Mouse (Mus musculus) granulocyte monocyte progenitor cell, adult 5-6 weeks (primary cell): ENCODE data around the gene Mum1. TPM values are rescaled to one million over a fixed set of nuclear protein-coding genes. Genes with fewer than 3 reads are reported as not detected.
"Not testable (repeated sequence)": the region's sequence is repeated elsewhere in the genome, so short reads cannot be mapped to it uniquely, and the experiment has no call there.

Source experiments
- ATAC-seq: replicated peaks from 2 replicates; pipeline ENCODE4 v1.8.0; 2016; ENCODE audit warnings: mild to moderate bottlenecking, moderate TSS enrichment, inconsistent platforms; ENCODE audit not compliant: poor library complexity, severe bottlenecking
- total RNA-seq, 2 experiments: library from RNA; stranded (forward) in 1 of 2; stranded (reverse) in 1 of 2; fragments of 200-712, 200-1000 nt in 1 of 2; fragments of >200 nt in 1 of 2; fragmentation: Nextera tagmentation in 1 of 2; gene quantifications; 2 replicates each; pipeline ENCODE4 v1.2.3; 2014 to 2017

Gene Mum1
- total RNA-seq, 2 experiments from 2014 or later, result 31.0 to 53.1 TPM

GRCm38 (mm10) chr10:80207201-80207600 is 19.0 kb upstream of the Mum1 start:
- no peak for ATAC-seq

- no peak for ATAC-seq
Observed at GRCm38 (mm10) chr10:80207676-80208075, 18.6 kb upstream of the Mum1 start.

GRCm38 (mm10) chr10:80208248-80208647 is 18.0 kb upstream of the Mum1 start:
- no peak for ATAC-seq

- no peak for ATAC-seq
Observed at GRCm38 (mm10) chr10:80208841-80209371, 17.3 kb upstream of the Mum1 start.

GRCm38 (mm10) chr10:80211547-80212103 is 14.6 kb upstream of the Mum1 start:
- ATAC-seq, result not testable (repeated sequence)

GRCm38 (mm10) chr10:80215048-80215772 is 11.0 kb upstream of the Mum1 start:
- ATAC-seq, result peak; percentile 59

GRCm38 (mm10) chr10:80220676-80221075 is 5.6 kb upstream of the Mum1 start:
- no peak for ATAC-seq

GRCm38 (mm10) chr10:80223137-80223536 is 3.1 kb upstream of the Mum1 start:
- not testable (repeated sequence) for ATAC-seq

- no peak for ATAC-seq
Observed at GRCm38 (mm10) chr10:80226071-80226415, 191 bp upstream of the Mum1 start.

GRCm38 (mm10) chr10:80227166-80227539 is 919 bp downstream of the Mum1 start:
- 0 out of 2 replicates have a peak, but pooled peaks have one; percentile 2 for ATAC-seq

- ATAC-seq, result no peak
Observed at GRCm38 (mm10) chr10:80227877-80228775, 1.9 kb downstream of the Mum1 start.

GRCm38 (mm10) chr10:80236145-80236825 is 10.1 kb downstream of the Mum1 start:
- no peak for ATAC-seq

GRCm38 (mm10) chr10:80237020-80237419 is 10.8 kb downstream of the Mum1 start:
- ATAC-seq, result no peak

GRCm38 (mm10) chr10:80238306-80238705 is 12.1 kb downstream of the Mum1 start:
- no peak for ATAC-seq

- no peak for ATAC-seq
Observed at GRCm38 (mm10) chr10:80239791-80240190, 13.6 kb downstream of the Mum1 start.

- ATAC-seq, result no peak
Observed at GRCm38 (mm10) chr10:80242088-80242487, 15.9 kb downstream of the Mum1 start.

GRCm38 (mm10) chr10:80242607-80243006 is 16.4 kb downstream of the Mum1 start:
- ATAC-seq, result no peak

GRCm38 (mm10) chr10:80244791-80245399 is 18.7 kb downstream of the Mum1 start:
- ATAC-seq, result no peak

- peak; percentile 16; the same call in 1 of the 2 replicates for ATAC-seq
Observed at GRCm38 (mm10) chr10:80245600-80245999, 19.4 kb downstream of the Mum1 start.

- no peak for ATAC-seq
Observed at GRCm38 (mm10) chr10:80247849-80248248, 21.6 kb downstream of the Mum1 start.
